Mouse (Mus musculus) forebrain, embryonic 14.5 days (tissue): ENCODE measurements around the gene Ntm. TPM values are rescaled to one million over a fixed set of nuclear protein-coding genes. Genes with fewer than 3 reads are reported as not detected.

ENCODE experiments used
- ATAC-seq: fragments of 200-750 bp; cut with Nextera tagmentation; 2 replicates; pipeline ENCODE4 v1.8.0; 2017; ENCODE audit warnings: mild to moderate bottlenecking, moderate library complexity
- DNase-seq: peaks from one replicate; pipeline ENCODE4 v3.0.0-alpha.2; 2015; ENCODE audit warnings: low spot score
- H3K27ac ChIP-seq: fragments of 300-500 bp; sonication (generic); 2 replicates; pipeline ENCODE4 v1.5.1; 2014; ENCODE audit warnings: low read depth, mild to moderate bottlenecking, control low read depth, low read length, moderate library complexity
- H3K27me3 ChIP-seq: fragments of 300-500 bp; sonication (generic); replicated peaks from 2 replicates; pipeline ENCODE4 v1.6.1; 2014; ENCODE audit warnings: low read length, control low read depth, mixed read lengths; ENCODE audit not compliant: control insufficient read depth, insufficient read depth
- H3K36me3 ChIP-seq: fragments of 300-500 bp; sonication (generic); 2 replicates; pipeline ENCODE4 v1.6.1; 2014; ENCODE audit warnings: low read length, control low read depth; ENCODE audit not compliant: control insufficient read depth, insufficient read depth
- H3K4me1 ChIP-seq: fragments of 300-500 bp; sonication (generic); 2 replicates; pipeline ENCODE4 v1.6.1; 2014; ENCODE audit warnings: antibody characterized with exemption, low read length, control low read depth; ENCODE audit not compliant: control insufficient read depth, insufficient read depth
- H3K4me2 ChIP-seq: fragments of 300-500 bp; sonication (generic); 2 replicates; pipeline ENCODE4 v1.6.1; 2014; ENCODE audit warnings: mild to moderate bottlenecking, control low read depth, low read length
- H3K4me3 ChIP-seq: fragments of 300-500 bp; sonication (generic); 2 replicates; pipeline ENCODE4 v1.5.1; 2014; ENCODE audit warnings: low read depth, low read length, control low read depth
- H3K9ac ChIP-seq: fragments of 300-500 bp; sonication (generic); 2 replicates; pipeline ENCODE4 v1.6.1; 2014; ENCODE audit warnings: mild to moderate bottlenecking, low read length, control low read depth, moderate library complexity
- H3K9me3 ChIP-seq: fragments of 300-500 bp; sonication (generic); replicated peaks from 2 replicates; pipeline ENCODE4 v1.6.1; 2016; ENCODE audit warnings: low read length, control low read depth, mixed read lengths; ENCODE audit not compliant: control insufficient read depth
- WGBS: fragments of 180-500 bp; shearing (Covaris S2); extraction: QIAGEN DNeasy Blood & Tissue Kit; methylation state at CpG from one replicate; pipeline ENCODE4 v1.1.7; 2014; 5-methylcytosine and 5-hydroxymethylcytosine counted together
- polyA plus RNA-seq: library from polyadenylated mRNA; unstranded; fragments of >200 nt; fragmentation: Nextera tagmentation; extraction: Ambion mirVana; gene quantifications from 2 replicates; pipeline ENCODE4 v1.2.1, GENCODE M21; 2014

The Ntm gene
- polyA plus RNA-seq, 1 experiment from 2014 or later = 72.9 TPM

DNA sequence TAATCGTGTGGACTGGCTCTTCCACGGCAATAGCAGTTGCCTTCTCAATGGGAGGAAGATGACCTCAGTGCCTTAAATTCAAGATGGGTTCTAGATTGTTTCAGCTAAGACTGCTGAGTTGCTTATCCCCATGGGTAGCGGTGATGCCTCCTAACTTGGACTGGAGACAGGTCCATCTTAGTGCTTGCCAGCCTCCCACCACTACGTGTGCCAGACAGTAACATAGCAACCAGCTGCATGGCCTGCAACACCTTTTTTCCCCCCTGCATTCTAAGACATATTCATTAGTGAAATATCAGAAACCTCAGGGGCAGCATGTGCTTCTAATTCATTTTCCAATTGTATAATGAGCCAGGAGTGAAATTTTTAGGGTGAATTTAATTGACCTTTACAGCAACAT, 498.2 kb downstream of the Ntm start:
- WGBS = 71% methylated on average over 4 of the region's 4 CpGs
- Histone ChIP-seq H3K9ac (no peak overlapping the region), H3K27me3 (no peaks in the 10 kb centered on the region), H3K4me2 (no peak overlapping the region), H3K27ac (no peak overlapping the region), H3K4me1 (no peaks in the 10 kb centered on the region), H3K9me3 (no peaks in the 10 kb centered on the region), H3K36me3 (no peaks in the 10 kb centered on the region), H3K4me3 (no peak overlapping the region)
- ATAC-seq (no peak), DNase-seq (peak; percentile 24)

DNA sequence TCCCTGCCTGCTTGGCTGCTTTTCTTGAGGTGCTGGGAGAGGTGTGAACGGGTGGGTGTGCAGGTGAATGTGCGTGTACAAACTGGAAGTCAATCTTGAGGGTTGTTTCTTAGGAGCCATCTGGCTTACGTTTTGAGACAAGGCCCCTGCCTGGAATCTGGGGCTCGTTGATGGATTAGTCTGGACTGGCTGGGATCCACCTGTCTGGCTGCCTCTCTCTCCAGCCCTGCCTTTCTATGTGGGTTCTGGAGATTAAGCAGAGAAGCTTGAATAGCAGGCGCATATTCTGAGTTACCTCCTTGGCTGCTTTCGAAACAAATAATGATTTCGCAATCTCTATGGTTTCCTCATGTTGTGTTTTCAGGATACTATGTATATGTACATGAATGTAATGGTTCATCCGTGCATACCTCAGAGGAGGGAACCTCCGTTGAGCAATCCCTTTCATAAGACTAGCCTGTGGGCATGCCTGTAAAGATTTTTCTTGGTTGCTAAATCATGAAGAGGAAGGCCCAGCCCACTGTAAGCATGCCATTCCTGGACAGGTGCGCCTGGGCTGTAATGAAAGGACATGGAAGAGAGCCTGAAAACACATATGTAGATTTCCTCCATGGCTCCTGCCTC, 499.9 kb downstream of the Ntm start:
- Histone ChIP-seq H3K4me3 (no peak overlapping the region), H3K4me1 (no peaks in the 10 kb centered on the region), H3K4me2 (no peak overlapping the region), H3K9me3 (no peaks in the 10 kb centered on the region), H3K36me3 (no peaks in the 10 kb centered on the region), H3K27ac (no peak overlapping the region), H3K27me3 (no peaks in the 10 kb centered on the region), H3K9ac (no peak overlapping the region)
- ATAC-seq (no peak), DNase-seq (no peak)
- 80% methylated on average over 10 of the region's 10 CpGs for WGBS

DNA sequence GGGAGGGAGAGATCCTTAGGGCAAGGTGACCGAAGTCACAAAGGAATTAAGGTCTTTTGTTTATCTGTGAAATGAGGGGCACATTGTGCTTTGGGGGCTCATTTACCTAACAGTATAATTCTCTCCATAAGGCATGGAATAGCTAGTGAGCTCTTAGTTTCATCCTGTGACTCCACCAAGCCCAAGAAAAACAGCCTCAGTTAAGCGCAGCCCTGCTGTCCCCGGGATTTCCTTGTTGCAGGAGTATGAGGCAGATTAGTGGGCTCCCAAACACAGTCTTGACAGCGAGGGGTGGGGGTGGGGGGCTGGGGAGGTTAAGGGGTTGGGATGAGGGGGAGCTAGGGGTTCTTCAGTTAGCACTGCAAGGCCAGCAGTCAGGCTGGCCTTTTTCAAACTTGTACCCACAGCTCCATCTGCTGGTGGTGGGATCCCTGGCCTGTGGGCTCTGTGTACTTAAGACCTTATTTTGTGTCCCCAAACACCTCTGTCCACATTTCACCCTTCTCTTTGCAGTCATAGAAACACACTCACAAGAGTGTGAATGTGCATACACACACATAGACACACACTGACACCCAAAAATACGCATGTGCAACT, 504.9 kb downstream of the Ntm start:
- peak; percentile 81 for ATAC-seq
- peak; percentile 84 for DNase-seq
- H3K9ac ChIP-seq = no peak overlapping the region
- H3K36me3 ChIP-seq = no peaks in the 10 kb centered on the region
- WGBS = 7% methylated on average over 5 of the region's 5 CpGs
- no peak overlapping the region for H3K4me3 ChIP-seq
- H3K4me1 ChIP-seq = no peaks in the 10 kb centered on the region
- H3K27me3 ChIP-seq = no peaks in the 10 kb centered on the region
- H3K9me3 ChIP-seq = no peaks in the 10 kb centered on the region
- no peak overlapping the region for H3K4me2 ChIP-seq
- no peak overlapping the region for H3K27ac ChIP-seq

DNA sequence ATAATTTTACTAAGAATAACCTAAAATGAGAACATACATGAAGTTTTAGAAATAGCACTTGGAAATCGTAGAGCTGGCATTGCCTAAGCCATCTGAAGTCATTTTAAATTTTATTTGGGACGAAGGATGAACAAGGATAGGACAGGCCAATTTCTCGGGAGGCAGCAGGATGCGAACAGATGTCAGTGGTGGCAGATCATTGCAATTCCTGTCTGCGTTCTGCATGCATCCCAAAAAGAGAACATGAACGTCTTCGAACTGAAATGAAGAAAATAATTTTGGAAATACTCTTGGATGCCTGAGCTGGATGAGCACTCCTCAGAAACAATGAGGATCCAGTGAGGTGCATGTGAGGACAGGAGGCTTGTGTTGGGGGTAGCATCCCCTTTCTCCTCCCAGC, 506.9 kb downstream of the Ntm start:
- Histone ChIP-seq H3K36me3 (no peaks in the 10 kb centered on the region), H3K4me2 (no peak overlapping the region), H3K4me1 (no peaks in the 10 kb centered on the region), H3K9ac (no peak overlapping the region), H3K27ac (no peak overlapping the region), H3K27me3 (no peaks in the 10 kb centered on the region), H3K4me3 (no peak overlapping the region), H3K9me3 (no peaks in the 10 kb centered on the region)
- ATAC-seq (no peak), DNase-seq (no peak)
- 86% methylated on average over 7 of the region's 7 CpGs for WGBS

DNA sequence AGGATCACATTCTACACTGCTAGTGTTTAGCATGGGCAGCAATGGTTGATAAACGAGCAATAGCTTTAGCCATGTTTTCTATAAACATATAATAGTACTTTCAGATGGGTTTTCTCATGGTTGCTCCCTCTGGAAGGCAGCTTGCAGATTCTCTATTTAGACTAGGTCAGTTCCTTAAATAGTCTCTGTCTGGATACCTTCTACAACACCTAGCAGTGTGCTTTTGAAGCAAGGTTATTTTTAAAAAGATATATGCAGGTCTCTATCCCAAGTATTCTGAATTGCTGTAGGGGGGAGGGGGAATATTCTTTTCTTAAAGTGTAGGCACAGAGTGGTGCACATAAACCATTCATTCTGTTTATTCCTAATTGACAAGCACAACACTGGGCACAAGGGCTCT, 511.7 kb downstream of the Ntm start:
- no peaks in the 10 kb centered on the region for H3K9me3 ChIP-seq
- H3K4me2 ChIP-seq = no peak overlapping the region
- H3K27me3 ChIP-seq = no peaks in the 10 kb centered on the region
- no peak for ATAC-seq
- H3K9ac ChIP-seq = no peak overlapping the region
- WGBS = 87% methylated on average over 1 of the region's 1 CpGs
- H3K36me3 ChIP-seq = no peaks in the 10 kb centered on the region
- DNase-seq = no peak
- H3K4me1 ChIP-seq = no peaks in the 10 kb centered on the region
- no peak overlapping the region for H3K27ac ChIP-seq
- H3K4me3 ChIP-seq = no peak overlapping the region

DNA sequence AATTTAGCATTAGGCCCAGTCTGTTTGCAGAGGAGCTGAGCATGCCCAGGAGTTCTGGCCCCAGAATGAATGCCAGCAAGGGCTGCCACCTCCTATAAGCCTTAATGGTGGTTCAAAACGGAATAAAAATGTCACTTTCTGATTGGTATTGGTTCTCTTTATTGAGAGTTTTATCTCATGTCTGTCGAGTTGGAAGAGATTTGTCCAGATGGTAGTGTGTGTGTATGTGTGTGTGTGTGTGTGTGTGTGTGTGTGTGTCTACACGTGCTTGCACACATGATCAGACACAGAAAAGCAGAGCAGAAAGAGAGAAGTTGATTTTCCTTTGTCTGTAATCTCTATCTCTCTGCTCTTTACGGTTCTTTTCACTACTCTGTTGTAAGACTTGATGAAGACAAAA, 518.9 kb downstream of the Ntm start:
- no peak overlapping the region for H3K27ac ChIP-seq
- no peak for DNase-seq
- H3K27me3 ChIP-seq = no peaks in the 10 kb centered on the region

DNA sequence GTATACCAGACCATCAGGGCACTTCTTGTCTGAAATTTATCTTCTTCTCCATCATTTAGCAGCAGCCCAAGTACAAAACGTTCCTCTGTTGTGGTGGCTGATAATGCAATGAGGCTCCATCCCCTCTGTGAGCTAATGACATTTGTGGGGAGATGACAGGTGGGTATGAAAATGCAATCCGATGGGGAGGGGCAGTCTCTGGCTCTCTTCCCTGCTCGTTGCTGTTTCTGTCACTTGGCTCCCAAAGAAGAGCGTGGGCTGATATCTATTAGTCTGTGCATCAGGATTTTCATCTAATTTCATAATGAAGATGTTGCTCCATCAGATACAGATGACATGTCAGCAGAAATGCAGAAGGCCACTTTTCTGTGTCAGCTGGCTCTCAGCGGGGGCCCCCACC, 523.5 kb downstream of the Ntm start:
- Histone ChIP-seq H3K9me3 (no peaks in the 10 kb centered on the region), H3K4me3 (no peak overlapping the region), H3K36me3 (no peaks in the 10 kb centered on the region), H3K9ac (no peak overlapping the region), H3K4me1 (peaks cover 3% of the 10 kb centered on the region; the same call in 1 of the 2 replicates), H3K4me2 (no peak overlapping the region), H3K27ac (no peak overlapping the region), H3K27me3 (no peaks in the 10 kb centered on the region)
- DNase-seq = no peak
- ATAC-seq = no peak
- 63% methylated on average over 5 of the region's 5 CpGs for WGBS

More for the DNA sequence above, 518.9 kb downstream of the Ntm start:
- Histone ChIP-seq H3K36me3 (no peaks in the 10 kb centered on the region), H3K4me1 (no peaks in the 10 kb centered on the region), H3K4me2 (no peak overlapping the region), H3K9ac (no peak overlapping the region), H3K9me3 (no peaks in the 10 kb centered on the region), H3K4me3 (no peak overlapping the region)
- 49% methylated on average over 4 of the region's 4 CpGs for WGBS
- no peak for ATAC-seq

DNA sequence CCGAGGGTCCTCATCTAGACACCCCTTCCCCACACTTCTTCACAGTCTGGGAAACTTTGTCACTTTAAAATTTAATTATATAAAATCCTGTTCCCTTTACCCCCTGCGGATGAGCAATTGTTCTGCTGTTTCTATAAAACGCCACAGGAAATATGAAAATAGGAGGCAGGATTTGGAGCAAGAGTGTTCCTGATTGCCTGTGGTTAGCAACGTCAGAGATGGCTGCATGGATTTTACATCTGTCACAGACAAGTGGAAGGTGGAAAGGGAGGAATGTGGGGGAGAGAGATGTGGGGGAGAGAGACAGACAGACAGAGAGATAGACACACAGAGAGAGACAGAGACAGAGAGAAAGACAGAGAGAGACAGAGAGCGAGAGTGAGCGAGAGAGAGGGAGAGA, 528.3 kb downstream of the Ntm start:
- 35% methylated on average over 6 of the region's 6 CpGs for WGBS
- Histone ChIP-seq H3K36me3 (no peaks in the 10 kb centered on the region), H3K9me3 (no peaks in the 10 kb centered on the region), H3K4me1 (peaks cover 7% of the 10 kb centered on the region; the same call in 1 of the 2 replicates), H3K27ac (no peak overlapping the region), H3K4me3 (no peak overlapping the region), H3K27me3 (no peaks in the 10 kb centered on the region), H3K9ac (no peak overlapping the region), H3K4me2 (no peak overlapping the region)
- ATAC-seq (no peak), DNase-seq (no peak)

DNA sequence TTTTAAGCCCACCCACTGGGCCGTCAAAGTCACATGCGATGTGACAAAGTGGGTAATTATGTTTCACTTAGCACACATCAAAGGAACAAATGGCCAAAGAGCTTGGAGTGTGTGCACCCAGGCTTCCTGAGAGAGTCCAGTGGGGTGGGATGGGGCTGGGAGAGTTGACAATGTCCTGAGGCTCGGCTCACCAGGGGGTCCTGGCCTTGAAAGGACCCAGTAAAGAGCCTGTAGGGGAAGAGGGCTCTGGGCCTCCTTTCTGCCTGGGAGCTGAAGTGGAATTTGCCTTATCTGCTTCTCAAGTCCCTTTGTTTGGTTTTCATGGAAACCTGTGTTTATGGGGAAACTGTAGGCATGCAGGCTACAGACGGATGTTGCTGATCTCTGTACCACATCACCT, 529.0 kb downstream of the Ntm start:
- Histone ChIP-seq H3K4me3 (no peak overlapping the region), H3K4me2 (no peak overlapping the region), H3K27ac (no peak overlapping the region), H3K36me3 (no peaks in the 10 kb centered on the region), H3K9ac (no peak overlapping the region), H3K4me1 (peaks cover 7% of the 10 kb centered on the region; the same call in 1 of the 2 replicates), H3K27me3 (no peaks in the 10 kb centered on the region), H3K9me3 (no peaks in the 10 kb centered on the region)
- 6% methylated on average over 4 of the region's 4 CpGs for WGBS
- ATAC-seq (peak; percentile 60; the same call in 1 of the 2 replicates), DNase-seq (peak; percentile 45)
